Mouse (Mus musculus): ENCODE results near the gene Rubcnl. TPM values are rescaled to one million over a fixed set of nuclear protein-coding genes. Genes with fewer than 3 reads are reported as not detected.

The Rubcnl gene
- polyA plus RNA-seq, 1 experiment = 0.44 TPM

GRCm38 (mm10) chr14:75001364-75001763 is 14.5 kb upstream of the Rubcnl start:
- H3K4me1 ChIP-seq (ENCODE audit: control insufficient read depth, insufficient read depth, insufficient read length, low read length) = no peaks in the 10 kb centered on the region
- H3K4me3 ChIP-seq (ENCODE audit: insufficient read depth, low read depth, low read length) = no peak overlapping the region
- H3K27ac ChIP-seq (replicated peaks; ENCODE audit: low read depth, low read length) = no peak overlapping the region

- Histone ChIP-seq H3K27ac (replicated peaks; ENCODE audit: low read depth, low read length) (no peak overlapping the region), H3K4me1 (ENCODE audit: control insufficient read depth, insufficient read depth, insufficient read length, low read length) (no peaks in the 10 kb centered on the region), H3K4me3 (ENCODE audit: insufficient read depth, low read depth, low read length) (no peak overlapping the region)
Observed at GRCm38 (mm10) chr14:75003356-75003755, 12.5 kb upstream of the Rubcnl start.

- H3K4me3 ChIP-seq (ENCODE audit: insufficient read depth, low read depth, low read length) = no peak overlapping the region
- no peak overlapping the region for H3K27ac ChIP-seq (replicated peaks; ENCODE audit: low read depth, low read length)
- H3K4me1 ChIP-seq (ENCODE audit: control insufficient read depth, insufficient read depth, insufficient read length, low read length) = no peaks in the 10 kb centered on the region
Observed at GRCm38 (mm10) chr14:75005478-75006199, 10.2 kb upstream of the Rubcnl start.

- Histone ChIP-seq H3K27ac (replicated peaks; ENCODE audit: low read depth, low read length) (no peak overlapping the region), H3K4me1 (ENCODE audit: control insufficient read depth, insufficient read depth, insufficient read length, low read length) (no peaks in the 10 kb centered on the region), H3K4me3 (ENCODE audit: insufficient read depth, low read depth, low read length) (no peak overlapping the region)
Observed at GRCm38 (mm10) chr14:75010346-75010745, 5.5 kb upstream of the Rubcnl start.

GRCm38 (mm10) chr14:75010986-75011655 is 4.7 kb upstream of the Rubcnl start:
- no peak overlapping the region for H3K4me3 ChIP-seq (ENCODE audit: insufficient read depth, low read depth, low read length)
- no peaks in the 10 kb centered on the region for H3K4me1 ChIP-seq (ENCODE audit: control insufficient read depth, insufficient read depth, insufficient read length, low read length)
- H3K27ac ChIP-seq (replicated peaks; ENCODE audit: low read depth, low read length) = no peak overlapping the region

- H3K27ac ChIP-seq (replicated peaks; ENCODE audit: low read depth, low read length) = no peak overlapping the region
- H3K4me3 ChIP-seq (ENCODE audit: insufficient read depth, low read depth, low read length) = peak overlapping the region; percentile 62
- no peaks in the 10 kb centered on the region for H3K4me1 ChIP-seq (ENCODE audit: control insufficient read depth, insufficient read depth, insufficient read length, low read length)
Observed at GRCm38 (mm10) chr14:75016715-75017020, 841 bp downstream of the Rubcnl start.

GRCm38 (mm10) chr14:75017277-75017676 is 1.4 kb downstream of the Rubcnl start:
- no peak overlapping the region for H3K27ac ChIP-seq (replicated peaks; ENCODE audit: low read depth, low read length)
- no peaks in the 10 kb centered on the region for H3K4me1 ChIP-seq (ENCODE audit: control insufficient read depth, insufficient read depth, insufficient read length, low read length)
- peak overlapping the region; percentile 33; the same call in 1 of the 2 replicates for H3K4me3 ChIP-seq (ENCODE audit: insufficient read depth, low read depth, low read length)

GRCm38 (mm10) chr14:75017877-75018825 is 2.3 kb downstream of the Rubcnl start:
- Histone ChIP-seq H3K4me3 (ENCODE audit: insufficient read depth, low read depth, low read length) (no peak overlapping the region), H3K4me1 (ENCODE audit: control insufficient read depth, insufficient read depth, insufficient read length, low read length) (no peaks in the 10 kb centered on the region), H3K27ac (replicated peaks; ENCODE audit: low read depth, low read length) (no peak overlapping the region)

- Histone ChIP-seq H3K4me3 (ENCODE audit: insufficient read depth, low read depth, low read length) (no peak overlapping the region), H3K4me1 (ENCODE audit: control insufficient read depth, insufficient read depth, insufficient read length, low read length) (no peaks in the 10 kb centered on the region), H3K27ac (replicated peaks; ENCODE audit: low read depth, low read length) (no peak overlapping the region)
Observed at GRCm38 (mm10) chr14:75018829-75019228, 3.0 kb downstream of the Rubcnl start.

GRCm38 (mm10) chr14:75020581-75021253 is 4.9 kb downstream of the Rubcnl start:
- Histone ChIP-seq H3K4me1 (ENCODE audit: control insufficient read depth, insufficient read depth, insufficient read length, low read length) (no peaks in the 10 kb centered on the region), H3K4me3 (ENCODE audit: insufficient read depth, low read depth, low read length) (no peak overlapping the region), H3K27ac (replicated peaks; ENCODE audit: low read depth, low read length) (no peak overlapping the region)

GRCm38 (mm10) chr14:75022522-75022921 is 6.7 kb downstream of the Rubcnl start:
- Histone ChIP-seq H3K4me3 (ENCODE audit: insufficient read depth, low read depth, low read length) (no peak overlapping the region), H3K27ac (replicated peaks; ENCODE audit: low read depth, low read length) (no peak overlapping the region), H3K4me1 (ENCODE audit: control insufficient read depth, insufficient read depth, insufficient read length, low read length) (no peaks in the 10 kb centered on the region)

- Histone ChIP-seq H3K4me3 (ENCODE audit: insufficient read depth, low read depth, low read length) (no peak overlapping the region), H3K27ac (replicated peaks; ENCODE audit: low read depth, low read length) (no peak overlapping the region), H3K4me1 (ENCODE audit: control insufficient read depth, insufficient read depth, insufficient read length, low read length) (no peaks in the 10 kb centered on the region)
Observed at GRCm38 (mm10) chr14:75024793-75025710, 9.2 kb downstream of the Rubcnl start.

GRCm38 (mm10) chr14:75030764-75031163 is 14.9 kb downstream of the Rubcnl start:
- no peak overlapping the region for H3K27ac ChIP-seq (replicated peaks; ENCODE audit: low read depth, low read length)

GRCm38 (mm10) chr14:75031999-75032575 is 16.3 kb downstream of the Rubcnl start:
- Histone ChIP-seq H3K4me1 (ENCODE audit: control insufficient read depth, insufficient read depth, insufficient read length, low read length) (no peaks in the 10 kb centered on the region), H3K27ac (replicated peaks; ENCODE audit: low read depth, low read length) (no peak overlapping the region), H3K4me3 (ENCODE audit: insufficient read depth, low read depth, low read length) (no peak overlapping the region)

More at GRCm38 (mm10) chr14:75030764-75031163, 14.9 kb downstream of the Rubcnl start:
- H3K4me3 ChIP-seq (ENCODE audit: insufficient read depth, low read depth, low read length) = no peak overlapping the region
- no peaks in the 10 kb centered on the region for H3K4me1 ChIP-seq (ENCODE audit: control insufficient read depth, insufficient read depth, insufficient read length, low read length)

Measured in brown adipose tissue, adult 24 weeks (tissue).